Comparison of ENCODE assay signal across 27 mouse cellular contexts in the genomic region with DNA sequence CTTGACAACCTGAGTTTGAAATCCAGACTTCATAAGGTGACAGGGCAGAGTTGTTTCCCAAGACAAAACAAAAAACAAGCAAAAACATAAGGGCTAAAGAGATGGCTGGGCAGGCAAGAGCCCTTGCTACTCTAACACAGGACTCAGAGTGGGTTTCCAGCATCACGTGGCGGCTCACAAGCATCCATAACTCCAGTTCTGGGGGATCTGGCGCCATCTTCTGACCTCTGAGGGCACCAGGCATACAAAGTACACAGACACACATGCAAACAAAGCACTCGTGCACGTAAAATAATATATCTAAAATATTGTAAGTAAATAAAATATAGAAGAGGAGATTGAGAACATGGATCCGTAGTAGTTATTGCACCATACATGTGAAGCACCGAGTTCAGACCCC. TPM values are rescaled to one million over a fixed set of nuclear protein-coding genes. Genes with fewer than 3 reads are reported as not detected.
DNase-seq lines count a peak whose midpoint lies in the region; ATAC-seq and TF ChIP-seq lines count a peak whose summit lies in the region.
"Had no signal": no experiment of that assay in that cellular context is flagged by ENCODE, and none has a peak within 500 bp of the region (broad histone marks: within the 10 kb centered on the region; RNA-seq: fewer than 3 reads in every experiment).

No protein-coding gene starts in this region.

- no peak overlapping the region for H3K9ac ChIP-seq in ES-Bruce4 (ENCODE audit: low read depth, poor library complexity, severe bottlenecking)
- H3K9ac ChIP-seq in stomach, postnatal 0 days (ENCODE audit: low read length) = no peak overlapping the region
- H3K9ac ChIP-seq: forebrain, embryonic 13.5 days; forebrain, postnatal 0 days; hindbrain, embryonic 12.5 days; hindbrain, embryonic 15.5 days had no signal

- H3K27ac ChIP-seq in ES-Bruce4 (ENCODE audit: insufficient read depth, low read length) = no peak overlapping the region
- no peak overlapping the region for H3K27ac ChIP-seq in stomach, postnatal 0 days (replicated peaks)
- H3K27ac ChIP-seq in limb, embryonic 10.5 days = no peak overlapping the region
- H3K27ac ChIP-seq: forebrain, embryonic 10.5 days; forebrain, embryonic 13.5 days; gastrocnemius, adult 2 months; hindbrain, embryonic 12.5 days; hindbrain, embryonic 15.5 days had no signal

- DNase-seq in R1 (ENCODE audit: low read depth, low spot score) = peak; percentile 50
- no peak for DNase-seq in stomach, postnatal 0 days (ENCODE audit: low spot score)
- DNase-seq in testis, postnatal 14 days (ENCODE audit: low spot score) = no peak
- no peak for DNase-seq in limb, embryonic 10.5 days (ENCODE audit: low spot score)
- DNase-seq: adrenal gland, adult 8-10 months; adrenal gland, postnatal 25 days; cerebellum, adult 11-12 months; cerebellum, adult 8-10 months; cerebellum, postnatal 14 days; forebrain, postnatal 0 days; gastrocnemius, adult 2 months; gastrocnemius, postnatal 14 days; heart, adult 11 months had no signal

- peak; percentile 20 for TF ChIP-seq CTCF in E14TG2a.4 (conservative IDR thresholded peaks at IDR 0.05; ENCODE audit: low read length)
- TF ChIP-seq CTCF in ES-Bruce4 (IDR thresholded peaks at IDR 0.05; ENCODE audit: low read depth, low read length) = peak; percentile 68
- TF ChIP-seq CTCF in stomach, postnatal 0 days (IDR thresholded peaks at IDR 0.05; ENCODE audit: low read depth) = 0 out of 2 replicates have a peak, but pooled peaks have one; percentile 2

- TF ChIP-seq EP300 in ES-Bruce4 (IDR thresholded peaks at IDR 0.05; ENCODE audit: insufficient read depth, low read depth, low read length) = no peak
- no peak for TF ChIP-seq EP300 in stomach, postnatal 0 days (optimal IDR thresholded peaks at IDR 0.05)

- 70% methylated on average over 7 of the region's 7 CpGs for WGBS in stomach, postnatal 0 days
- 72% methylated on average over 7 of the region's 7 CpGs for WGBS in limb, embryonic 10.5 days

- no peaks in the 10 kb centered on the region for H3K36me3 ChIP-seq in E14TG2a.4 (ENCODE audit: insufficient read depth, low read length)
- no peaks in the 10 kb centered on the region for H3K36me3 ChIP-seq in ES-Bruce4 (ENCODE audit: control insufficient read depth, insufficient read depth, low read length, poor library complexity, severe bottlenecking)
- H3K36me3 ChIP-seq in stomach, postnatal 0 days (ENCODE audit: control insufficient read depth, insufficient read depth, low read length) = no peaks in the 10 kb centered on the region
- no peaks in the 10 kb centered on the region for H3K36me3 ChIP-seq in limb, embryonic 10.5 days
- H3K36me3 ChIP-seq: forebrain, embryonic 10.5 days; hindbrain, embryonic 12.5 days; hindbrain, embryonic 15.5 days had no signal

- H3K27me3 ChIP-seq in E14TG2a.4 (ENCODE audit: insufficient read depth, low read length) (peaks cover 34% of the 10 kb centered on the region), ES-Bruce4 (ENCODE audit: control insufficient read depth, insufficient read depth, low read length, poor library complexity, severe bottlenecking) (peaks cover 2% of the 10 kb centered on the region; the same call in 1 of the 2 replicates)
- H3K27me3 ChIP-seq in stomach, postnatal 0 days (ENCODE audit: control insufficient read depth, insufficient read depth, low read length) = no peaks in the 10 kb centered on the region
- no peaks in the 10 kb centered on the region for H3K27me3 ChIP-seq in limb, embryonic 10.5 days (ENCODE audit: low read depth, poor library complexity, severe bottlenecking)
- H3K27me3 ChIP-seq: hindbrain, embryonic 15.5 days had no signal

- H3K9me3 ChIP-seq in E14TG2a.4 (ENCODE audit: low read length) (no peaks in the 10 kb centered on the region), ES-Bruce4 (replicated peaks; ENCODE audit: control insufficient read depth, insufficient read depth, low read length, poor library complexity, severe bottlenecking) (no peaks in the 10 kb centered on the region)
- no peaks in the 10 kb centered on the region for H3K9me3 ChIP-seq in stomach, postnatal 0 days (ENCODE audit: control insufficient read depth, low read length)
- H3K9me3 ChIP-seq in limb, embryonic 10.5 days (replicated peaks) = no peaks in the 10 kb centered on the region
- H3K9me3 ChIP-seq: forebrain, embryonic 10.5 days; hindbrain, embryonic 12.5 days; hindbrain, embryonic 15.5 days had no signal

- H3K4me1 ChIP-seq in E14TG2a.4 (replicated peaks; ENCODE audit: low read depth, low read length) = peaks cover 3% of the 10 kb centered on the region; the same call in 1 of the 2 replicates
- H3K4me1 ChIP-seq in ES-Bruce4 (ENCODE audit: control insufficient read depth, insufficient read depth, low read length) = no peaks in the 10 kb centered on the region
- no peaks in the 10 kb centered on the region for H3K4me1 ChIP-seq in stomach, postnatal 0 days (replicated peaks; ENCODE audit: control insufficient read depth, insufficient read depth)
- no peaks in the 10 kb centered on the region for H3K4me1 ChIP-seq in limb, embryonic 10.5 days
- H3K4me1 ChIP-seq: forebrain, embryonic 10.5 days; forebrain, embryonic 13.5 days; hindbrain, embryonic 12.5 days; hindbrain, embryonic 15.5 days had no signal

- H3K4me2 ChIP-seq in stomach, postnatal 0 days (replicated peaks; ENCODE audit: low read depth) = no peak overlapping the region
- H3K4me2 ChIP-seq: forebrain, embryonic 13.5 days; heart, embryonic 11.5 days; hindbrain, embryonic 12.5 days; hindbrain, embryonic 15.5 days had no signal

- H3K4me3 ChIP-seq in E14TG2a.4 (replicated peaks; ENCODE audit: low read length) (no peak overlapping the region), ES-Bruce4 (ENCODE audit: low read depth, low read length) (no peak overlapping the region)
- H3K4me3 ChIP-seq in stomach, postnatal 0 days (ENCODE audit: low read depth, low read length) = no peak overlapping the region
- no peak overlapping the region for H3K4me3 ChIP-seq in limb, embryonic 10.5 days
- H3K4me3 ChIP-seq: forebrain, embryonic 10.5 days; forebrain, embryonic 13.5 days; gastrocnemius, adult 2 months; hindbrain, embryonic 12.5 days; hindbrain, embryonic 15.5 days had no signal

- no peak for ATAC-seq in stomach, postnatal 0 days (ENCODE audit: low FRiP score, low TSS enrichment)
- ATAC-seq: activated CD4-positive, CD25-positive, alpha-beta regulatory T cell, adult 4 months; CD4-positive, CD25-positive, alpha-beta regulatory T cell, adult 4 months; forebrain, embryonic 13.5 days; forebrain, postnatal 0 days had no signal

- TF ChIP-seq POLR2A in ES-Bruce4 (IDR thresholded peaks at IDR 0.05; ENCODE audit: insufficient read depth, low read length) = no peak

RNA-seq across cellular contexts. Expression of gene Barhl2, which starts 31.9 kb away (rescaled TPM):
- 0.34 TPM in 1 of 2 replicates, not detected in the other for polyA plus RNA-seq in ES-Bruce4 (2011; ENCODE audit: insufficient read depth, insufficient read length, low read depth, missing spikeins)
- not detected in 2 replicates for polyA plus RNA-seq in stomach, postnatal 0 days (2015; fragmentation: Nextera tagmentation; extraction: Ambion mirVana)
- not detected in 2 replicates for polyA plus RNA-seq in limb, embryonic 10.5 days (2016; fragmentation: Nextera tagmentation; extraction: Ambion mirVana)
- polyA plus RNA-seq: activated CD4-positive, CD25-positive, alpha-beta regulatory T cell, adult 4 months; C2C12; CD4-positive, CD25-positive, alpha-beta regulatory T cell, adult 4 months; embryonic facial prominence, embryonic 14.5 days; heart, embryonic 11.5 days; heart, embryonic 14.5 days; heart, postnatal 0 days; intestine, embryonic 14.5 days had no signal

Comparison
In these comparisons a context has a peak if more than half of its experiments do, and no peak if none do; other contexts are left out.
1. CTCF ChIP-seq: peak in every context shown above with its lines; median percentile 68 in ES-Bruce4; 20 in E14TG2a.4; 2 in stomach, postnatal 0 days.